Mouse (Mus musculus) MEL-GATA-1-ER (cell line): ENCODE results near the gene Tyrobp.

ENCODE experiments used
- DNase-seq: peaks from one replicate; pipeline ENCODE4 v3.0.0-alpha.2; 2012; ENCODE audit warnings: low read depth; ENCODE audit errors: extremely low read depth

The Tyrobp gene

DNA sequence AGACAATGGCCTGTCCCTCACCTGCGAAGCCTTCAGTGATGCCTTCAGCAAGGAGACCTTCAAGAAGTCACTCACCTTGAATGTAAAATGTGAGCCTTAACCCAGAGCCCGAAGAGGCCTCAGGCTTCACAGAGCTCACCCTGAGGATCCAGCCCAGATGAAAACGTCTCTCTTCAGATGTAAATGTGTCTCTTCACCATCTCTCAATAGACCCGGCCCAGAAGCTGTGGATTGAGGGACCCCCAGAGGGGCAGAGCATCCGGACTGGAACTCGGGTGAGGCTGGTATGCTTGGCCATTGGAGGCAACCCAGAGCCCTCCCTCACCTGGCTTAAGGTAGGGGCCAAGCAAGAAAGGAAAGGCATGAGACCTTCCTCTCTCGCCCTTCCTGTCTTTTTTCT is 50.0 kb downstream of the Tyrobp start:
- no peak for DNase-seq

GRCm38 (mm10) chr7:30463996-30464395 is 50.4 kb downstream of the Tyrobp start:
- no peak for DNase-seq

- no peak for DNase-seq
Measured at GRCm38 (mm10) chr7:30464816-30465300, 51.3 kb downstream of the Tyrobp start.
